Mouse (Mus musculus): Measurements from ENCODE around the gene Fam71e2.

Gene Fam71e2

DNA sequence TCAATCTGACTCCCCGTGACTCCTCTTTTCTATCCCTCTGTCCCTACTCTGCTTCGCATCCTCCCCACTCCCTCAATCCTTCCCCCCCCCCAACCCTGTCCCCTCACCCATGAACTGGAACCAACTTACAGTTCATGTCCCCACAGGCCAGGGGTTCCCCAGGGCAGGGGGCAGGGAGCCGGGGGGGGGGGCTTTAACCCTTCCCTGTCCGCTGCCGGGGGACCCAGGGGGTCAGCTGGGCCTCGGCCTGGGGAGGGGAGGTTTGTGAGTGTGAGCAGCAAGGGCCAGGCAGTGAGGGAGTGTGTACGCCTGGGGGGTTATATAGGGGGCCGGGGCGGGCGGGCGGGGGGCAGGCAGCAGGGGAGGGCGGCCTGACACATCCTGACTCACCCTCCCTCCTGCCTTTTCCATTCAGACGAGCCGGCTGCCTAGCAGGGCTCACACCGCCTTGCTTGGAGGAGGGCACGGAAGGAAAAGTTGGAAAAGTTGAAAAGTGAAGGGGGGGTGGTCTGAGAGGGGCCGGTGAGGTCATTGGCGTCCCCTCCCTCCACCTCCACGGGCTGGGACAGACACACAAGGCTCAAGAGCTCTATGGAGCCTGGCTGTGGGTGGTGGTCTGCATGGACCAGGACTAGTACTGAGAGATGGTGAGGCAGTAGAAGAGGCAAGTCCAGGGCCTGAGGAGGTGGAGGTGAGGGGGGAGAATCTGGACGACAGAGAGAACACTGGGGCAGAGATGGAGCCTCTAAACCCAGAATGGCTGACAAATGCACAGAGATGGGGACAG, 6.9 kb upstream of the Fam71e2 start:
- DNase-seq: no peak

DNA sequence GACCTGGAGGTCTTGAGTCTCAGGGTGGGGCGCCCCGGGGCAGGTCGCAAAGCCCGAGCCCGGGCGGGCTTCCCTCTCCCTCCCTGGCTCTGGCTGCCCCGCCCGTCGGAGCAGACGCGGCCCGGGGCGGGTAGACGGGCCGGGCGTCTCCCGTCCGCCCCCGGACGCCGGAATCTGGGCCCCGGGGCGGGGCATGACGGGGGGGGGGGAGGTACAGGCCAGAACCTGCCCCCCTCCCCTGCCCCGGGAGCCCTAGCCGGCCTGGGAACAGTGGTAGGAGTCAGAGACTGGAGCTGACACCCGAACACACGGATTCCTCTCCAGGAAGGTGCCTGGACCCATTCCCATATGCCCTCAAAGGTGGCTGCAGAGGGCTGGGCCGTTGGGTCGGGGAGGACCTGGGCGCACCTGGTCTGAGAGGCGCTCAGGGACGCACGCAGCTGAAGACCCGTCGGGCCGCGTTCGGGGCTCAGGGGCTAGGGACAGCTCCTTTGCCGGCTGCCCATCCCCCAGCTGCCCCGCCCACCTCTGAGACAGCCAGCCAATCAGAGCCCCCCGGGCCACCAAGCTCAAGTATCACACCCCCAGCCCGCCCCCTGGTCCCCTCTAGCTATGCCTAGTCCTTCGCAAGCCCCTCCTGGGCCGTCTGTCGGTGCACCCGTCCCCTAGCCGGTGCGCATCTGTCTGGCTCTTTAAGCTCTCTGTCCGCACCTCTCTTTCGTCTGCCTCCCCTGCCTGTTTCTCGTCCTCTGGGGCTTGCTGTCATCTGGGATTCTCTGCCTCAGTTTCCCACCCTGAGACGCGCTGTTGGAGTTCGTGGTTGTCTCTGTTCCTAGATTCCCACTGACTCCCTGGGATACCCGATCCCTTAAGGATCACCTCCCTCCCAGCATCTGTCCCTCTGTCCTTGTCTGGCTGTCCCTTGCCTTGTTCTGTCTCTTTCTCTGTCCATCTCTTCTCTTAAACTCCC, 6.0 kb upstream of the Fam71e2 start:
- peak; percentile 42 for DNase-seq

- DNase-seq: no peak
Observed at GRCm38 (mm10) chr7:4776131-4776530, 5.0 kb upstream of the Fam71e2 start.

- no peak for DNase-seq
Observed at GRCm38 (mm10) chr7:4764946-4765710, 6.0 kb downstream of the Fam71e2 start.

DNA sequence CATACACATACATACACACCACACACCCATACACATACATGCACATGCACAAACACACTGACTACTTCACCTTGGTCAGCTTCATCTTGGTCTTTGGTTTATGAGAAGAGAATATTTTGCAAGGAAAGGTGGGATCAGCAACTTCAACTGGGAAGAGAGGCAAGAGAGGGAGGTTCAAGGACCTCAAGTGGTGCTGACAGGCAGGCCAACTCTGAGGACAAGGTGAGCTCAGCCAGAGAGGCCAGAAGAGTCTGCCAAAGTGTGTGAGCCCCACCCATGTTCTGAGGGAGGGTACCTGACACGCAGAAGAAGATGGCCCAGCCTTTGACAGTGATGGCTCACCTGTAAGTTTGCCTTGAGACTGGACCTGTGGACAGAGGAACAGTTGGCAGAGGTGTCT, 11.4 kb downstream of the Fam71e2 start:
- DNase-seq: no peak

DNA sequence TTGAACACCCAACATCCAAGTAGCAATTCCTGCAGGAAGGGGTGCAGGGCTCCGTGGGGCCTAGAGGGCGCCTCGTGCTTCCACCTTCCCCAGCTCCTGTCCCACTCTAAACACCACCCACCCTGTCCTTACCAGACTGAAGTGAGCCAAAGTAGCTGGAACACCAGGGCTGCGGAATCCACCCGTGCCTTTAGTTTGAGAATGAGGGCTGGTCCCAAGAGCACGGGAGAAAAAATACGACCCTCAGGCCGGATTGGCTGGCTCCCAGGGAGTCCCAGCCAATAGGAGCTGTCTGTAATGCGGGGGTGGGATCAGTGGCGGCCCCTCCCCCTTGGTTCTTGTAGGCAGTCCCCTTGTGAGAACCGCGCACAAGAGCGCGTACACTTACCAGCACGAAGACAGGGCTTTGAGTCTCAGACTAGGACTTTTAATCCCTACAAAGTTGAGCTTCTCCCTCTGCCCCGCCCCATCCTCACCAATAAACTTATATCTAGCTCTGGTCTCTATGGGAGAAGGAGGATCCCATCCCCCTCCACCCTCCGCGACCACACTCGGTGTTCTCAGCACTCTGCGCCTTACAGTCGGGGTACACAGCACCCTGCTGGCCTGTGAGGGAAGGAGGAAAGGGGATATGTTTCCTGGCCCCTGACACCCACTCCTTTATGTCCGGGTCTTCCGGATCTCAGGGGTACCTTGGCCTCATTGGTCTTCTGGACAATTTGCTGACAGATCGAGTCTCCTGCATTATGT, 18.1 kb downstream of the Fam71e2 start, which contains the start of gene Cox6b2:
Cox6b2 (minus strand) TSS at position 274 of the 750 bp plus-strand sequence.
- peak; percentile 72 for DNase-seq

GRCm38 (mm10) chr7:4751971-4752820, 18.9 kb downstream of the Fam71e2 start:
- DNase-seq: no peak

GRCm38 (mm10) chr7:4749169-4749568, 21.9 kb downstream of the Fam71e2 start:
- DNase-seq: no peak

- no peak for DNase-seq
Observed at GRCm38 (mm10) chr7:4748321-4748720, 22.8 kb downstream of the Fam71e2 start.

- no peak for DNase-seq
Observed at GRCm38 (mm10) chr7:4747156-4747899, 23.8 kb downstream of the Fam71e2 start.

DNA sequence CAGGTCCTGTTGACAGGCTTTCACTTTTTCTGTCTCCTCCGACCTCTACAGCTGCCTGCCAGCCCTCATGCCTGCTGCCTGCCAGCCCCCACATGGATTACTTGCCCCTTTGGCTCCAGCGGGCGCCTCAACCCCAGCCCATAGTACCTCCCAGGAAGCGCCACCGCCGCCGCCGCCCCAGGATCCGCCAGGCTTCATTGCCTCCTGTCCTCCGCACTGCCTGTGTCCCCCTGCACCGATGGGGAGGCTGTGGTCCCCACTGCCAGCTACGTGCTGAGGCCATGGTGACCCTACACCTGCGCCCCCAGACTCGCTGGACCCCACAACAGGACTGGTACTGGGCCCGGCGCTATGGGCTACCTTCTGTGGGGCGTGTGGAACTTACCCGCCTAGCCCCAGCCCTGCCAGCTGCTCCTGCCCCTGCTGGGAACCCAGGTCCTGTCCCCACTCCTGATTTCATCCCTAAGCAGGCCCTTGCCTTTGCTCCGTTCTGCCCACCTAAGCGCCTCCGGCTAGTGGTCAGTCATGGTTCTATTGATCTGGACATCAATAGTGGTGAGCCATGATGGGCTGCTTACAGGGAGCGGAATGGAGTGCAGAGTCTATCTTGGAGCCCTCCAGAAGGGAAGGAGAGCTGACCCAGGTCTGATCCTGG, 24.6 kb downstream of the Fam71e2 start:
- DNase-seq: no peak

DNA sequence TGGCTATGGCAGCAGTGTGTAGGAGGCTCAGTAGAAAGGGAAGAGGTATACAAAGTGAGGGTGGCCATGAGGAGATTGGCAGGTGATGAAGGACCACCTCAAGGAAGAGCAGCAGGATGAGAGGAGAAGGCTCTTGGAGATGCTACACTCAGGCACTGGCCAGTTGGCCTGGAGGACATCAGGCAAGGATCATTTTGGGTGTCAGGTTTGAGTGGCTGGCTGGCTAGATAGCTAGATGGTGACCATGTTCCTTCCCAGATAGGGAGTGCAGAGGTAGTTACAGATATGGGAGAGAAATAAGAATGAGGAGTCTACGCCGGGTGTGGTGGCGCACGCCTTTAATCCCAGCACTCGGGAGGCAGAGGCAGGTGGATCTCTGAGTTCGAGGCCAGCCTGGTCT, 26.2 kb downstream of the Fam71e2 start:
- no peak for DNase-seq

GRCm38 (mm10) chr7:4743354-4743753, 27.7 kb downstream of the Fam71e2 start:
- DNase-seq: no peak

GRCm38 (mm10) chr7:4742482-4742819, 28.7 kb downstream of the Fam71e2 start:
- no peak for DNase-seq

DNA sequence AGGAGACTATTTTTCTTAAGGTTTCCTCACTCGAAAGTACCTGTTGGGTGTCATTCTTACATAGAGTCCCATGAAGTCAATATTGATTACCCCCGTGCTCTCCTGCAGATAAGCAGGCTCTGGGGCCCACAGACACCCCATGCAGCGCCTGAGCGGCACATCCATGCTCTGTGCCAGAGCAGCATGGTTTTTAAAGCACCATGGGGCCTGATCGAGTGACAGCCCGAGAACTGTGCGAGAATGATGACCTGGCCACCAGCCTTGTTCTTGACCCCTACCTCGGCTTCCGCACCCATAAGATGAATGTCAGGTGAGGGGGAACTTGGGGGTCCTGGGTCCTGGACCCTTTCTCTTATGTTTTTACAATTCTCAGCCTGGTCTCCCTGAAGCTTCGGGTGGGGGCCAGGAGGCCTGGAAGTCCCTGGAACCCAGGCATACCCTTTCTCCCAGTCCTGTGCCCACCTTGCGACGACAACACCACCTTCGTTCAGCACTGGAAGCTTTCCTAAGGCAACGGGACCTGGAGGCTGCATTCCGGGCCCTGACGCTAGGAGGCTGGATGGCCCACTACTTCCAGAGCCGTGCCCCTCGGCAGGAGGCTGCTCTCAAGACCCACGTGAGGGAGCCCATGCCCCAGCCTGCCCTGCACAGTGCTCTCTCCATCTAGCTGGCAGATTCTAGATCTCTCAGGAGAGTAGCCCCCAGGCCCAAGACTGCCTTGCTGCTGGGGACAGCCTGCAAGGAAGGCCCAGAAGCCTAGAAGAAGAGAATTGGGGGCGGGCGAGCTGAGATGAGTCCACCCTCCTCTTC, 29.2 kb downstream of the Fam71e2 start:
- no peak for DNase-seq

- no peak for DNase-seq
Observed at GRCm38 (mm10) chr7:4741151-4741550, 30.0 kb downstream of the Fam71e2 start.

GRCm38 (mm10) chr7:4740309-4740727, 30.8 kb downstream of the Fam71e2 start:
- DNase-seq: no peak

GRCm38 (mm10) chr7:4739544-4740275, 31.4 kb downstream of the Fam71e2 start, which contains the start of gene Kmt5c:
Kmt5c (plus strand) TSS chr7:4740115.
- peak; percentile 95 for DNase-seq
